Mouse (Mus musculus) liver, embryonic 14.5 days (tissue): ENCODE measurements around the gene Gca. TPM values are rescaled to one million over a fixed set of nuclear protein-coding genes. Genes with fewer than 3 reads are reported as not detected.

Experiments used
- ATAC-seq: fragments of 200-750 bp; cut with Nextera tagmentation; 2 replicates; pipeline ENCODE4 v1.8.0; 2017; ENCODE audit warnings: moderate number of reproducible peaks, mild to moderate bottlenecking, moderate library complexity; ENCODE audit not compliant: insufficient read depth
- DNase-seq, 3 experiments: peaks; one replicate each; pipeline ENCODE4 v3.0.0-alpha.2; 2012 to 2013; ENCODE audit warnings: low read depth in 3 of 3, low spot score in 3 of 3
- H3K27ac ChIP-seq: fragments of 300-500 bp; sonication (generic); 2 replicates; pipeline ENCODE4 v1.5.1; 2014; ENCODE audit warnings: moderate library complexity, mild to moderate bottlenecking, control low read depth, inconsistent platforms
- H3K27me3 ChIP-seq: fragments of 300-500 bp; sonication (generic); 2 replicates; pipeline ENCODE4 v1.6.1; 2014; ENCODE audit warnings: mild to moderate bottlenecking, low read length, moderate library complexity; ENCODE audit not compliant: control insufficient read depth, insufficient read depth
- H3K36me3 ChIP-seq: fragments of 300-500 bp; sonication (generic); replicated peaks from 2 replicates; pipeline ENCODE4 v1.6.1; 2014; ENCODE audit warnings: low read depth; ENCODE audit not compliant: control insufficient read depth, insufficient read depth
- H3K4me1 ChIP-seq, 2 experiments: fragments of 200-500 bp in 1 of 2; fragments of 300-500 bp in 1 of 2; sonication (generic) in 1 of 2; replicated peaks; 2 replicates each; pipeline ENCODE4 v1.6.1; 2012 to 2014; ENCODE audit warnings: antibody characterized with exemption in 1 of 2, inconsistent platforms in 1 of 2, low read length in 1 of 2; ENCODE audit not compliant: control insufficient read depth in 2 of 2, insufficient read depth in 2 of 2
- H3K4me2 ChIP-seq: fragments of 300-500 bp; sonication (generic); 2 replicates; pipeline ENCODE4 v1.6.1; 2014; ENCODE audit warnings: low read depth, mild to moderate bottlenecking, control low read depth, moderate library complexity
- H3K4me3 ChIP-seq, 2 experiments: fragments of 200-500 bp in 1 of 2; fragments of 300-500 bp in 1 of 2; sonication (generic) in 1 of 2; 2 replicates each; pipeline ENCODE4 v1.5.1; 2012 to 2014; ENCODE audit warnings: low read depth in 2 of 2, low read length in 2 of 2, mild to moderate bottlenecking in 2 of 2, control low read depth in 1 of 2, inconsistent platforms in 1 of 2, moderate library complexity in 1 of 2; ENCODE audit not compliant: insufficient read depth in 1 of 2
- H3K9ac ChIP-seq: fragments of 300-500 bp; sonication (generic); replicated peaks from 2 replicates; pipeline ENCODE4 v1.6.1; 2014; ENCODE audit warnings: mild to moderate bottlenecking, control low read depth, moderate library complexity
- H3K9me3 ChIP-seq: fragments of 300-500 bp; sonication (generic); 2 replicates; pipeline ENCODE4 v1.6.1; 2016; ENCODE audit warnings: low read length, mixed read lengths; ENCODE audit not compliant: control insufficient read depth
- CTCF ChIP-seq: IDR thresholded peaks from 2 replicates; pipeline ENCODE4 v1.5.1; 2016; ENCODE audit warnings: antibody characterized with exemption, low read depth, control low read depth
- EP300 ChIP-seq: IDR thresholded peaks from 2 replicates; pipeline ENCODE4 v1.6.1; 2016; ENCODE audit warnings: antibody characterized with exemption, low read depth
- WGBS: fragments of 180-500 bp; shearing (Covaris S2); extraction: QIAGEN DNeasy Blood & Tissue Kit; methylation state at CpG from one replicate; pipeline ENCODE4 v1.1.7; 2014; ENCODE audit not compliant: insufficient replicate concordance; 5-methylcytosine and 5-hydroxymethylcytosine counted together
- polyA plus RNA-seq, 2 experiments: library from polyadenylated mRNA; depleted of rRNA in 1 of 2; stranded (reverse) in 1 of 2; unstranded in 1 of 2; fragments of >200 nt; fragmentation: Nextera tagmentation in 1 of 2; extraction: Ambion mirVana in 1 of 2; gene quantifications; 2 replicates each; pipeline versions ENCODE4 v1.2.1 to v1.2.3; 2012 to 2014

Gca gene
- polyA plus RNA-seq, 2 experiments = 2.1 to 2.8 TPM

GRCm38 (mm10) chr2:62628356-62628755 lies 35.7 kb upstream of the Gca start:
- H3K27ac ChIP-seq = no peak overlapping the region
- ATAC-seq (no peak), DNase-seq (no peak)
- no peak overlapping the region for H3K4me2 ChIP-seq
- no peaks in the 10 kb centered on the region for H3K9me3 ChIP-seq
- no peaks in the 10 kb centered on the region for H3K36me3 ChIP-seq
- 90% methylated on average over 5 of the region's 5 CpGs for WGBS
- no peak overlapping the region for H3K4me3 ChIP-seq
- TF ChIP-seq EP300 (no peak), CTCF (no peak)
- H3K27me3 ChIP-seq = no peaks in the 10 kb centered on the region
- 0 out of 4 replicates have a peak, but pooled peaks cover 0 to 2% of the 10 kb centered on the region in 2 experiments for H3K4me1 ChIP-seq
- no peak overlapping the region for H3K9ac ChIP-seq

- TF ChIP-seq CTCF (peak; percentile 61), EP300 (no peak)
- Histone ChIP-seq H3K4me1 (no peaks in the 10 kb centered on the region), H3K36me3 (no peaks in the 10 kb centered on the region), H3K4me2 (no peak overlapping the region), H3K9me3 (no peaks in the 10 kb centered on the region), H3K4me3 (no peak overlapping the region), H3K9ac (no peak overlapping the region), H3K27ac (no peak overlapping the region), H3K27me3 (no peaks in the 10 kb centered on the region)
- 16% methylated on average over 6 of the region's 6 CpGs for WGBS
- DNase-seq (peak; percentile 40 to 61 (median 48)), ATAC-seq (peak; percentile 25; the same call in 1 of the 2 replicates)
These were observed 33.6 kb upstream of the Gca start for GRCm38 (mm10) chr2:62630446-62630845.

- Histone ChIP-seq H3K4me3 (no peak overlapping the region), H3K27ac (no peak overlapping the region), H3K4me1 (peaks cover under 1 to 4% of the 10 kb centered on the region in 2 experiments; a peak in 3 of 4 replicates), H3K4me2 (no peak overlapping the region), H3K27me3 (no peaks in the 10 kb centered on the region), H3K9ac (no peak overlapping the region), H3K9me3 (no peaks in the 10 kb centered on the region), H3K36me3 (no peaks in the 10 kb centered on the region)
- DNase-seq = no peak
- 62% methylated on average over 2 of the region's 2 CpGs for WGBS
- TF ChIP-seq EP300 (no peak), CTCF (no peak)
- no peak for ATAC-seq
These were observed 24.2 kb upstream of the Gca start for GRCm38 (mm10) chr2:62639869-62640268.

- TF ChIP-seq CTCF (peak; percentile 92), EP300 (no peak)
- Histone ChIP-seq H3K9me3 (no peaks in the 10 kb centered on the region), H3K9ac (no peak overlapping the region), H3K4me2 (peak overlapping the region; percentile 87), H3K4me1 (peaks cover 7 to 9% of the 10 kb centered on the region in 2 experiments), H3K27ac (no peak overlapping the region), H3K4me3 (peak overlapping the region; percentile 8 to 20; a peak in 1 of 4 replicates), H3K27me3 (no peaks in the 10 kb centered on the region), H3K36me3 (no peaks in the 10 kb centered on the region)
- DNase-seq = no peak
- ATAC-seq = no peak
- 51% methylated on average over 21 of the region's 21 CpGs for WGBS
These were observed 20.4 kb upstream of the Gca start for GRCm38 (mm10) chr2:62643405-62644305.

GRCm38 (mm10) chr2:62644891-62645290 lies 19.2 kb upstream of the Gca start:
- peak overlapping the region in 1 of 2 experiments; percentile 64; a peak in 3 of 4 replicates for H3K4me3 ChIP-seq
- DNase-seq = no peak
- H3K27me3 ChIP-seq = no peaks in the 10 kb centered on the region
- H3K4me1 ChIP-seq = peaks cover 7 to 9% of the 10 kb centered on the region in 2 experiments
- H3K4me2 ChIP-seq = peak overlapping the region; percentile 87
- no peaks in the 10 kb centered on the region for H3K9me3 ChIP-seq
- 72% methylated on average over 5 of the region's 5 CpGs for WGBS
- no peak for ATAC-seq
- no peaks in the 10 kb centered on the region for H3K36me3 ChIP-seq
- H3K27ac ChIP-seq = no peak overlapping the region
- H3K9ac ChIP-seq = peak overlapping the region; percentile 79
- TF ChIP-seq CTCF (no peak), EP300 (no peak)
